Mouse (Mus musculus): Measurements from ENCODE around the gene Nck2.
A peak's percentile ranks its signal among the peaks of the same experiment; 100 is the strongest.

Gene Nck2

GRCm38 (mm10) chr1:43468978-43469377, 24.6 kb downstream of the Nck2 start:
- no peak for DNase-seq (ENCODE audit: low spot score)

GRCm38 (mm10) chr1:43470421-43471179, 26.2 kb downstream of the Nck2 start:
- no peak for DNase-seq (ENCODE audit: low spot score)

- no peak for DNase-seq (ENCODE audit: low spot score)
These were observed 27.0 kb downstream of the Nck2 start for GRCm38 (mm10) chr1:43471180-43472045.

GRCm38 (mm10) chr1:43472046-43472649, 27.8 kb downstream of the Nck2 start:
- no peak for DNase-seq (ENCODE audit: low spot score)

- peak; percentile 34 for DNase-seq (ENCODE audit: low spot score)
These were observed 29.6 kb downstream of the Nck2 start for GRCm38 (mm10) chr1:43473734-43474534.

GRCm38 (mm10) chr1:43474535-43475409, 30.4 kb downstream of the Nck2 start:
- peak; percentile 73 for DNase-seq (ENCODE audit: low spot score)

GRCm38 (mm10) chr1:43477954-43478353, 33.6 kb downstream of the Nck2 start:
- DNase-seq (ENCODE audit: low spot score): no peak

- no peak for DNase-seq (ENCODE audit: low spot score)
These were observed 40.8 kb downstream of the Nck2 start for GRCm38 (mm10) chr1:43485204-43485603.

- no peak for DNase-seq (ENCODE audit: low spot score)
These were observed 42.1 kb downstream of the Nck2 start for GRCm38 (mm10) chr1:43486500-43486899.

GRCm38 (mm10) chr1:43486956-43487722, 42.8 kb downstream of the Nck2 start:
- DNase-seq (ENCODE audit: low spot score): no peak

- DNase-seq (ENCODE audit: low spot score): no peak
These were observed 44.9 kb downstream of the Nck2 start for GRCm38 (mm10) chr1:43489311-43489710.

- no peak for DNase-seq (ENCODE audit: low spot score)
These were observed 47.3 kb downstream of the Nck2 start for GRCm38 (mm10) chr1:43491506-43492269.

GRCm38 (mm10) chr1:43492803-43493437, 48.5 kb downstream of the Nck2 start:
- no peak for DNase-seq (ENCODE audit: low spot score)

- no peak for DNase-seq (ENCODE audit: low spot score)
These were observed 51.7 kb downstream of the Nck2 start for GRCm38 (mm10) chr1:43496051-43496450.

GRCm38 (mm10) chr1:43496993-43497392, 52.6 kb downstream of the Nck2 start:
- DNase-seq (ENCODE audit: low spot score): no peak

- no peak for DNase-seq (ENCODE audit: low spot score)
These were observed 53.6 kb downstream of the Nck2 start for GRCm38 (mm10) chr1:43497951-43498350.

GRCm38 (mm10) chr1:43500121-43500520, 55.7 kb downstream of the Nck2 start:
- no peak for DNase-seq (ENCODE audit: low spot score)

GRCm38 (mm10) chr1:43501143-43501919, 57.0 kb downstream of the Nck2 start:
- no peak for DNase-seq (ENCODE audit: low spot score)
